ENCODE assay signal across 8 mouse cellular contexts in the genomic region with DNA sequence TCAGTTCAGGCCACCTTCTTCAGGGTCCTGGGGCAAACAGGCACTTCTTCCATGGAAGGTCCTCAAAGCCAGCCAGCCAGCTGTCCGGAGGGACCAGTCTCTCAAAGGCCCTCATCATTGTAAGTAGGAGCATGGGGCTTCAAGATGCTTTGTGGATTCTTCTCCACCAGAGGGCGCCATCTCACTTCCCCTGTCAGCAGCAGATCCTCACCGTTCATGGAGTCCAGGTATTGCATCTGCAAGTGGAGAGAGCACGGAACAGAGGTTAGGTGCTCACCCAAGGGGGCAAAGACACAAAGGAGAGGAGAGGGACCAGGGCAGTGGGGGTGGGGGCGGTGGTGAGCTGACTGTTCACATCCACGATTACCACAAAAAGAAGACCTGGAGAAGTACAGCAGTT. TPM values are rescaled to one million over a fixed set of nuclear protein-coding genes. Genes with fewer than 3 reads are reported as not detected.
DNase-seq lines count a peak whose midpoint lies in the region; ATAC-seq lines count a peak whose summit lies in the region.

No protein-coding gene starts in this region.

- peak; percentile 37 for ATAC-seq in CD4-positive, CD25-positive, alpha-beta regulatory T cell, adult 4 months

- DNase-seq in adrenal gland, adult 18-20 months (ENCODE audit: low spot score in 2 of 2) = peak; percentile 79 to 81
- DNase-seq in embryo, embryonic 10 days (ENCODE audit: low spot score) = peak; percentile 87
- peak; percentile 70 for DNase-seq in heart, adult 8-10 months (ENCODE audit: low spot score)
- peak; percentile 79 to 89 for DNase-seq in kidney, postnatal 25 days
- DNase-seq in lung, adult 18-20 months = peak; percentile 74 to 78
- peak; percentile 73 for DNase-seq in ovary, postnatal 14 days (ENCODE audit: low spot score)
- DNase-seq in thymus, postnatal 10 days (ENCODE audit: low spot score in 2 of 2) = peak; percentile 34 to 81

RNA-seq across cellular contexts. Expression of a gene that starts 13.6 kb away (rescaled TPM):
- polyA plus RNA-seq in CD4-positive, CD25-positive, alpha-beta regulatory T cell, adult 4 months (2017; shearing (Covaris generic)) = not detected
- not detected for total RNA-seq in adrenal gland, adult 18-20 months (2021)
- total RNA-seq in heart, adult 8-10 months (2022) = not detected

RNA-seq across cellular contexts. Expression of a gene that starts 21.6 kb away (rescaled TPM):
- 10 to 100 TPM; 63.3 to 77.1 TPM for polyA plus RNA-seq in CD4-positive, CD25-positive, alpha-beta regulatory T cell, adult 4 months (2017; shearing (Covaris generic))
- 100 to 1,000 TPM; 131 to 138 TPM for total RNA-seq in adrenal gland, adult 18-20 months (2021)
- 10 to 100 TPM; 44.2 to 65.1 (median 54.3) TPM for total RNA-seq in heart, adult 8-10 months (2022)

RNA-seq across cellular contexts. Expression of a gene that starts 29.1 kb away (rescaled TPM):
- polyA plus RNA-seq in CD4-positive, CD25-positive, alpha-beta regulatory T cell, adult 4 months (2017; shearing (Covaris generic)) = 10 to 100 TPM; 12.8 to 16.5 TPM
- 100 to 1,000 TPM; 171 to 240 TPM for total RNA-seq in adrenal gland, adult 18-20 months (2021)
- 10 to 100 TPM; 29.8 to 40.2 (median 35.1) TPM for total RNA-seq in heart, adult 8-10 months (2022)

Comparison
In these comparisons a context has a peak if more than half of its experiments do, and no peak if none do; other contexts are left out.
1. Peak in every context shown above with its lines: DNase-seq and ATAC-seq.
2. RNA of a gene that starts 29.1 kb away (total RNA-seq): 171 to 240 TPM in adrenal gland, adult 18-20 months; 29.8 to 40.2 TPM in heart, adult 8-10 months; every median in the first group is over 4 times any median in the second.